Comparison of ENCODE assay signal across 16 mouse cellular contexts in genomic region chr6:116407216-116407615, GRCm38 (mm10). TPM values are rescaled to one million over a fixed set of nuclear protein-coding genes. Genes with fewer than 3 reads are reported as not detected.
DNase-seq lines count a peak whose midpoint lies in the region; ATAC-seq and TF ChIP-seq lines count a peak whose summit lies in the region.
"Had no signal": no experiment of that assay in that cellular context is flagged by ENCODE, and none has a peak within 500 bp of the region (broad histone marks: within the 10 kb centered on the region; RNA-seq: fewer than 3 reads in every experiment).

No protein-coding gene starts in this region.

- H3K4me1 ChIP-seq in midbrain, embryonic 13.5 days (replicated peaks) = peaks cover 25% of the 10 kb centered on the region
- H3K4me1 ChIP-seq: embryonic facial prominence, embryonic 12.5 days; forebrain, embryonic 15.5 days had no signal

- no peaks in the 10 kb centered on the region for H3K27me3 ChIP-seq in myocyte (ENCODE audit: control insufficient read depth, insufficient read depth, insufficient read length)
- no peaks in the 10 kb centered on the region for H3K27me3 ChIP-seq in midbrain, embryonic 13.5 days
- H3K27me3 ChIP-seq: embryonic facial prominence, embryonic 12.5 days; forebrain, embryonic 13.5 days; forebrain, embryonic 15.5 days had no signal

- H3K9me3 ChIP-seq in midbrain, embryonic 13.5 days = no peaks in the 10 kb centered on the region
- H3K9me3 ChIP-seq: embryonic facial prominence, embryonic 10.5 days; embryonic facial prominence, embryonic 12.5 days; forebrain, embryonic 13.5 days; forebrain, embryonic 15.5 days had no signal

- ATAC-seq in midbrain, embryonic 13.5 days = no peak
- ATAC-seq: forebrain, embryonic 13.5 days; forebrain, embryonic 15.5 days; forebrain, postnatal 0 days had no signal

- no peak for TF ChIP-seq POLR2A in myocyte (IDR thresholded peaks at IDR 0.05; ENCODE audit: insufficient read length, low read depth)

- no peaks in the 10 kb centered on the region for H3K79me2 ChIP-seq in myocyte (ENCODE audit: control insufficient read depth, insufficient read depth)

- DNase-seq in adrenal gland, adult 2 months = peak; percentile 62
- DNase-seq in adrenal gland, postnatal 10 days = no peak
- peak; percentile 82 for DNase-seq in heart, adult 11 months
- DNase-seq in heart, adult 18-20 months = no peak
- DNase-seq: cerebellum, adult 11-12 months; cerebellum, adult 2 months; cerebellum, adult 9-10 months; cerebellum, postnatal 10 days; cerebellum, postnatal 25 days; forebrain, postnatal 0 days had no signal

- H3ac ChIP-seq in myocyte (ENCODE audit: control insufficient read depth, insufficient read length) = no peak overlapping the region

- H3K4me2 ChIP-seq in myocyte (ENCODE audit: low read depth) = peak overlapping the region; percentile 79
- no peak overlapping the region for H3K4me2 ChIP-seq in midbrain, embryonic 13.5 days (replicated peaks)
- H3K4me2 ChIP-seq: embryonic facial prominence, embryonic 12.5 days; forebrain, embryonic 13.5 days; forebrain, embryonic 15.5 days had no signal

- H3K9ac ChIP-seq in midbrain, embryonic 13.5 days (replicated peaks) = no peak overlapping the region
- H3K9ac ChIP-seq: embryonic facial prominence, embryonic 12.5 days; forebrain, embryonic 13.5 days; forebrain, embryonic 15.5 days; forebrain, postnatal 0 days had no signal

- no peak overlapping the region for H3K4me3 ChIP-seq in myocyte
- H3K4me3 ChIP-seq in midbrain, embryonic 13.5 days (replicated peaks) = no peak overlapping the region
- H3K4me3 ChIP-seq: embryonic facial prominence, embryonic 10.5 days; embryonic facial prominence, embryonic 12.5 days; forebrain, embryonic 13.5 days; forebrain, embryonic 15.5 days had no signal

- 86% methylated on average over 4 of the region's 4 CpGs for WGBS in midbrain, embryonic 13.5 days

- no peak overlapping the region for H3K27ac ChIP-seq in midbrain, embryonic 13.5 days
- H3K27ac ChIP-seq: embryonic facial prominence, embryonic 10.5 days; embryonic facial prominence, embryonic 12.5 days; forebrain, embryonic 13.5 days; forebrain, embryonic 15.5 days had no signal

- peaks cover 11% of the 10 kb centered on the region for H3K36me3 ChIP-seq in myocyte (ENCODE audit: control insufficient read depth, insufficient read depth)
- peaks cover 46% of the 10 kb centered on the region for H3K36me3 ChIP-seq in midbrain, embryonic 13.5 days

TF ChIP-seq in myocyte, 11 proteins besides CTCF, POLR2A, EP300 and RAD21:
- no peak for TF ChIP-seq CEBPB (IDR thresholded peaks at IDR 0.05; ENCODE audit: insufficient read depth, poor library complexity, severe bottlenecking)
- no peak for TF ChIP-seq POLR2AphosphoS2 (IDR thresholded peaks at IDR 0.05; ENCODE audit: insufficient read length, low read depth)
- TF ChIP-seq MYOD1 (IDR thresholded peaks at IDR 0.05; ENCODE audit: control insufficient read depth in 1 of 3, insufficient read length in 2 of 3, low read depth in 2 of 3) = no peak
- TF ChIP-seq TCF3 (IDR thresholded peaks at IDR 0.05; ENCODE audit: insufficient read length, low read depth) = no peak
- no peak for TF ChIP-seq E2F4 (IDR thresholded peaks at IDR 0.05; ENCODE audit: insufficient read depth)
- no peak for TF ChIP-seq TCF12 (IDR thresholded peaks at IDR 0.05; ENCODE audit: insufficient read depth, poor library complexity, severe bottlenecking)
- TF ChIP-seq USF1 (IDR thresholded peaks at IDR 0.05; ENCODE audit: low read depth) = no peak
- TF ChIP-seq MAX (IDR thresholded peaks at IDR 0.05; ENCODE audit: low read depth) = no peak
- TF ChIP-seq MYOG (IDR thresholded peaks at IDR 0.05; ENCODE audit: control insufficient read depth in 1 of 3, insufficient read depth in 1 of 3, insufficient read length in 2 of 3, low read depth in 2 of 3) = no peak
- no peak for TF ChIP-seq REST (IDR thresholded peaks at IDR 0.05; ENCODE audit: insufficient read depth, insufficient read length)
- no peak for TF ChIP-seq SRF (IDR thresholded peaks at IDR 0.05; ENCODE audit: control insufficient read depth, insufficient read length, low read depth)

RNA-seq across cellular contexts. Expression of gene Alox5, which starts 53.8 kb away (rescaled TPM):
- total RNA-seq in adrenal gland, adult 2 months (2021) = 1 to 10 TPM; 1.3 to 2.2 TPM
- 1.4 and 1.8 TPM in 2 replicates for polyA plus RNA-seq in adrenal gland, adult 2 months (2012; rRNA removed)
- total RNA-seq in adrenal gland, postnatal 10 days (2021) = 1 to 10 TPM; 2.1 TPM
- 10 to 100 TPM; 11.8 to 13.9 TPM for total RNA-seq in heart, adult 18-20 months (2021)
- polyA plus RNA-seq in myocyte (2012; fragmentation: generic; extraction: Trizol) = 21.7 TPM
- 0.58 and 0.59 TPM in 2 replicates for polyA plus RNA-seq in midbrain, embryonic 13.5 days (2015; fragmentation: Nextera tagmentation; extraction: Ambion mirVana)

Comparison
In these comparisons a context has a peak if more than half of its experiments do, and no peak if none do; other contexts are left out.
1. DNase-seq: peak in adrenal gland, adult 2 months (single experiment) and heart, adult 11 months (single experiment); none in adrenal gland, postnatal 10 days (single experiment) and heart, adult 18-20 months (0 of 2).
2. RNA of gene Alox5, which starts 53.8 kb away (total RNA-seq): 11.8 to 13.9 TPM in heart, adult 18-20 months; 1.3 to 2.2 TPM in adrenal gland, adult 2 months and 2.1 TPM in adrenal gland, postnatal 10 days; every median in the first group is over 4 times any median in the second.